ENCODE assay signal across 13 mouse cellular contexts in genomic region chr4:114842376-114842960, GRCm38 (mm10). TPM values are rescaled to one million over a fixed set of nuclear protein-coding genes. Genes with fewer than 3 reads are reported as not detected.
DNase-seq lines count a peak whose midpoint lies in the region; ATAC-seq lines count a peak whose summit lies in the region.
"Had no signal": no experiment of that assay in that cellular context is flagged by ENCODE, and none has a peak within 500 bp of the region (broad histone marks: within the 10 kb centered on the region; RNA-seq: fewer than 3 reads in every experiment).

No protein-coding gene starts in this region.

- H3K27ac ChIP-seq in forebrain, embryonic 10.5 days: no peak overlapping the region; the same call in 1 of the 2 replicates
- no peak overlapping the region for H3K27ac ChIP-seq in forebrain, embryonic 11.5 days (ENCODE audit: low read depth, low read length)
- H3K27ac ChIP-seq in hindbrain, embryonic 12.5 days: no peak overlapping the region
- H3K27ac ChIP-seq in midbrain, embryonic 11.5 days (ENCODE audit: low read depth, low read length): no peak overlapping the region

- H3K4me1 ChIP-seq in forebrain, embryonic 10.5 days: peaks cover 22% of the 10 kb centered on the region
- H3K4me1 ChIP-seq in forebrain, embryonic 11.5 days (replicated peaks; ENCODE audit: control insufficient read depth, insufficient read depth, low read length): peaks cover 10% of the 10 kb centered on the region; the same call in 1 of the 2 replicates
- peaks cover 12% of the 10 kb centered on the region for H3K4me1 ChIP-seq in hindbrain, embryonic 12.5 days
- peaks cover 9% of the 10 kb centered on the region for H3K4me1 ChIP-seq in midbrain, embryonic 11.5 days (ENCODE audit: control insufficient read depth, insufficient read depth, low read length)

- no peak overlapping the region for H3K9ac ChIP-seq in forebrain, embryonic 11.5 days (ENCODE audit: low read length)
- no peak overlapping the region; the same call in 1 of the 2 replicates for H3K9ac ChIP-seq in hindbrain, embryonic 12.5 days
- H3K9ac ChIP-seq in midbrain, embryonic 11.5 days (ENCODE audit: low read length): no peak overlapping the region

- H3K4me3 ChIP-seq in forebrain, embryonic 10.5 days: peak overlapping the region; percentile 58; the same call in 1 of the 2 replicates
- no peak overlapping the region for H3K4me3 ChIP-seq in forebrain, embryonic 11.5 days (ENCODE audit: low read depth, low read length)
- no peak overlapping the region for H3K4me3 ChIP-seq in hindbrain, embryonic 12.5 days
- H3K4me3 ChIP-seq in midbrain, embryonic 11.5 days (ENCODE audit: low read depth, low read length): no peak overlapping the region

- H3K27me3 ChIP-seq in forebrain, embryonic 10.5 days (ENCODE audit: poor library complexity, severe bottlenecking): peaks cover 91% of the 10 kb centered on the region
- H3K27me3 ChIP-seq in forebrain, embryonic 11.5 days (ENCODE audit: control insufficient read depth, insufficient read depth, low read length): peaks cover 32% of the 10 kb centered on the region
- H3K27me3 ChIP-seq in hindbrain, embryonic 12.5 days: peaks cover 69% of the 10 kb centered on the region
- peaks cover 26% of the 10 kb centered on the region for H3K27me3 ChIP-seq in midbrain, embryonic 11.5 days (ENCODE audit: control insufficient read depth, insufficient read depth, low read length)

- no peaks in the 10 kb centered on the region for H3K36me3 ChIP-seq in forebrain, embryonic 10.5 days (replicated peaks)
- no peaks in the 10 kb centered on the region for H3K36me3 ChIP-seq in forebrain, embryonic 11.5 days (ENCODE audit: control insufficient read depth, insufficient read depth, low read length)
- no peaks in the 10 kb centered on the region for H3K36me3 ChIP-seq in hindbrain, embryonic 12.5 days
- no peaks in the 10 kb centered on the region for H3K36me3 ChIP-seq in midbrain, embryonic 11.5 days (ENCODE audit: control insufficient read depth, insufficient read depth, low read length)

- peaks cover 6% of the 10 kb centered on the region for H3K9me3 ChIP-seq in forebrain, embryonic 10.5 days
- no peaks in the 10 kb centered on the region; the same call in 1 of the 2 replicates for H3K9me3 ChIP-seq in forebrain, embryonic 11.5 days (ENCODE audit: control insufficient read depth, low read length)
- H3K9me3 ChIP-seq in hindbrain, embryonic 12.5 days (replicated peaks): no peaks in the 10 kb centered on the region
- no peaks in the 10 kb centered on the region for H3K9me3 ChIP-seq in midbrain, embryonic 11.5 days (ENCODE audit: control insufficient read depth, low read length)

- WGBS in forebrain, embryonic 10.5 days: 4% methylated on average over 9 of the region's 11 CpGs
- WGBS in forebrain, embryonic 11.5 days: 5% methylated on average over 9 of the region's 11 CpGs
- WGBS in hindbrain, embryonic 12.5 days: 4% methylated on average over 7 of the region's 11 CpGs
- WGBS in midbrain, embryonic 11.5 days: 3% methylated on average over 9 of the region's 11 CpGs

- DNase-seq in forebrain, embryonic 10.5 days (ENCODE audit: extremely low spot score, low spot score): no peak
- no peak for DNase-seq in forebrain, embryonic 11.5 days (ENCODE audit: low spot score)
- DNase-seq in ES-CJ7 (ENCODE audit: low read depth, low spot score): peak; percentile 11
- peak; percentile 87 for DNase-seq in midbrain, embryonic 11.5 days (ENCODE audit: low spot score, missing footprints)
- no peak for DNase-seq in cerebellum, adult 8-10 months
- DNase-seq in right cerebral cortex, postnatal 25 days: no peak
- DNase-seq: adrenal gland, adult 2 months; cerebellum, adult 11 months; heart, adult 11 months had no signal

- ATAC-seq in forebrain, embryonic 11.5 days (replicated peaks; ENCODE audit: low FRiP score): no peak
- peak; percentile 27; the same call in 1 of the 2 replicates for ATAC-seq in hindbrain, embryonic 12.5 days (ENCODE audit: low FRiP score)
- peak; percentile 40 for ATAC-seq in midbrain, embryonic 11.5 days (ENCODE audit: low FRiP score)
- no peak for ATAC-seq in monocyte, adult 5-6 weeks (replicated peaks; ENCODE audit: insufficient number of reproducible peaks, low FRiP score, low TSS enrichment, poor library complexity, severe bottlenecking)

- H3K4me2 ChIP-seq in forebrain, embryonic 11.5 days (ENCODE audit: low read depth, low read length, severe bottlenecking): no peak overlapping the region
- H3K4me2 ChIP-seq in hindbrain, embryonic 12.5 days (replicated peaks): peak overlapping the region; percentile 29
- peak overlapping the region; percentile 22; the same call in 1 of the 2 replicates for H3K4me2 ChIP-seq in midbrain, embryonic 11.5 days

RNA-seq across cellular contexts. Expression of gene Gm12830, which starts 20.9 kb away (rescaled TPM):
- 0.09 TPM in 1 of 2 replicates, not detected in the other for polyA plus RNA-seq in forebrain, embryonic 10.5 days (2016; fragmentation: Nextera tagmentation; extraction: Ambion mirVana)
- not detected in 2 replicates for polyA plus RNA-seq in forebrain, embryonic 11.5 days (2014; fragmentation: Nextera tagmentation; extraction: Ambion mirVana)
- polyA plus RNA-seq in hindbrain, embryonic 12.5 days (2016; fragmentation: Nextera tagmentation; extraction: Ambion mirVana): not detected in 2 replicates
- polyA plus RNA-seq in midbrain, embryonic 11.5 days (2014; fragmentation: Nextera tagmentation; extraction: Ambion mirVana): not detected in 2 replicates
- total RNA-seq in monocyte, adult 5-6 weeks (2017): not detected in 3 replicates
- total RNA-seq: adrenal gland, adult 2 months; left cerebral cortex, postnatal 10 days had no signal
- polyA plus RNA-seq: adrenal gland, adult 2 months; urinary bladder, adult 2 months had no signal

Comparison
In these comparisons a context has a peak if more than half of its experiments do, and no peak if none do; other contexts are left out.
1. DNase-seq: peak in ES-CJ7 (single experiment) and midbrain, embryonic 11.5 days (single experiment); none in forebrain, embryonic 10.5 days (single experiment), forebrain, embryonic 11.5 days (single experiment), cerebellum, adult 8-10 months (single experiment) and right cerebral cortex, postnatal 25 days (single experiment).
2. ATAC-seq: peak in hindbrain, embryonic 12.5 days (single experiment) and midbrain, embryonic 11.5 days (single experiment); none in forebrain, embryonic 11.5 days (single experiment) and monocyte, adult 5-6 weeks (single experiment).